Mouse (Mus musculus) intestine, embryonic 15.5 days (tissue): ENCODE data around the gene Hcrt. TPM values are rescaled to one million over a fixed set of nuclear protein-coding genes. Genes with fewer than 3 reads are reported as not detected.

ENCODE experiments used
- ATAC-seq: fragments of 200-750 bp; cut with Nextera tagmentation; 2 replicates; pipeline ENCODE4 v1.8.0; 2017; ENCODE audit warnings: moderate TSS enrichment, moderate library complexity
- H3K27ac ChIP-seq: fragments of 300-500 bp; sonication (generic); 2 replicates; pipeline ENCODE4 v1.5.1; 2015; ENCODE audit warnings: mild to moderate bottlenecking, inconsistent platforms
- H3K27me3 ChIP-seq: fragments of 300-500 bp; sonication (generic); replicated peaks from 2 replicates; pipeline ENCODE4 v1.6.1; 2015; ENCODE audit warnings: inconsistent platforms
- H3K36me3 ChIP-seq: fragments of 300-500 bp; sonication (generic); 2 replicates; pipeline ENCODE4 v1.6.1; 2015; ENCODE audit warnings: inconsistent platforms
- H3K4me1 ChIP-seq: fragments of 300-500 bp; sonication (generic); replicated peaks from 2 replicates; pipeline ENCODE4 v1.6.1; 2015; ENCODE audit warnings: inconsistent platforms
- H3K4me2 ChIP-seq: fragments of 300-500 bp; sonication (generic); replicated peaks from 2 replicates; pipeline ENCODE4 v1.6.1; 2015; ENCODE audit warnings: mild to moderate bottlenecking, inconsistent platforms
- H3K4me3 ChIP-seq: fragments of 300-500 bp; sonication (generic); replicated peaks from 2 replicates; pipeline ENCODE4 v1.5.1; 2015; ENCODE audit warnings: inconsistent platforms
- H3K9ac ChIP-seq: fragments of 300-500 bp; sonication (generic); 2 replicates; pipeline ENCODE4 v1.6.1; 2015; ENCODE audit warnings: inconsistent platforms
- H3K9me3 ChIP-seq: fragments of 300-500 bp; sonication (generic); 2 replicates; pipeline ENCODE4 v1.6.1; 2016; ENCODE audit warnings: inconsistent platforms
- WGBS: fragments of 180-500 bp; shearing (Covaris S2); methylation state at CpG from one replicate; pipeline ENCODE4 v1.1.7; 2015; 5-methylcytosine and 5-hydroxymethylcytosine counted together
- polyA plus RNA-seq: library from polyadenylated mRNA; unstranded; fragments of >200 nt; fragmentation: Nextera tagmentation; extraction: Ambion mirVana; gene quantifications from 2 replicates; pipeline ENCODE4 v1.2.1, GENCODE M21; 2015

Gene Hcrt
- polyA plus RNA-seq, 1 experiment from 2014 or later = not detected

DNA sequence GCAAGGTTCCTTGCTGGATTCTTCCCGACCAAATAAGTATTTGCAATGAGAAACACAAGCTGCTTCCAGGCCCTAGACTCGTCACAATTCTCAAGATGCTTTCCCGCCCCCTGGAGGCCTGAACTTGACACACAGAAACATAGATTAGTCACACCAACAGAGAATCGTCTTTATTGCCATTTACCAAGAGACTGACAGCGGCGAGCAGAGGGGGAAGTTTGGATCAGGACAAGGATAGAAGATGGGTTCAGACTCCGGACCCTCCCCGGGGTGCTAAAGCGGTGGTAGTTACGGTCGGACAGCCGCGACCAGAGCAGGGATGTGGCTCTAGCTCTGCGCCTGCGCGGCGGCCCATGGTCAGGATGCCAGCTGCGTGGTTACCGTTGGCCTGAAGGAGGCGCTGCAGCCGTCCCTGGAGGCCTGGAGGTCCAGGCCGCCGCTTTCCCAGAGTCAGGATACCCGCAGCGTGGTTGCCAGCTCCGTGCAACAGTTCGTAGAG lies 1.1 kb downstream of the Hcrt start:
- peaks cover 18% of the 10 kb centered on the region for H3K4me1 ChIP-seq
- peak overlapping the region; percentile 45 for H3K9ac ChIP-seq
- peaks cover 28% of the 10 kb centered on the region for H3K27me3 ChIP-seq

DNA sequence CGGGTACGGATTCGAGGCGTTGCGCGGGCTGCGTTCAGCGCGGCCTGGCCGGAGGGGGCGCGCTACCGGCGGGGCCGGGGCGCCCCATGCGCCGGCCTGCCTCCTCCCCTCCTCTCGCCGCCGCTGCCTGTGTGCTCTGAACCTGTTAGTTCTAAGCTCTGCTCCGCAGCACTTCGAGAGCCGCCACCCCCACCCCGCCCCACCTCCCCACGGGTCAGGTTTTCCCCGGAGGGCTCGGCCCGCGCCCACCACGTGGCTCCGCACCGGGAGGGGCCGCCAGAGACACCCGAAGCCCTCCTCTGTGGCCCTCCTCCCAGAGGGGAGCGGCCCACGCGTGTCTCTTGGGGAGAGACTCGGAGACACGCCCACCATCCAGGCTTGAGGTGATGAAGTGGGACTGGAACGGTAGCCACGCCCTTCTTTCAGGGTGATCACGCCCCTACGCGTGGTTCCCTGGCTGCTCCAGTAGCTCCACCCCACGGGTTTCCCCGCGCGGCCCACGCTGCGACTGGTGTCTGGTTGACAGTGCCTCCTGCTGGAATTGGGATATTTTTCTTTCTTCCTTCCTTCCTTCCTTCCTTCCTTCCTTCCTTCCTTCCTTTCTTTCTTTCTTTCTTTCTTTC lies 3.0 kb downstream of the Hcrt start, which contains the start of gene Kcnh4:
TSS of gene Kcnh4 (minus strand) at position 332 of the 623 bp plus-strand sequence.
- Histone ChIP-seq H3K27me3 (peaks cover 28% of the 10 kb centered on the region), H3K4me1 (peaks cover 18% of the 10 kb centered on the region), H3K27ac (no peak within 1 kb of the TSS), H3K9me3 (no peaks in the 10 kb centered on the region), H3K9ac (no peak within 1 kb of the TSS), H3K36me3 (no peaks in the 10 kb centered on the region), H3K4me3 (peak within 1 kb of the TSS; percentile 33), H3K4me2 (peak within 1 kb of the TSS; percentile 70)
- WGBS = under 1% methylated on average over 51 of the region's 51 CpGs
- peak; percentile 36; the same call in 1 of the 2 replicates for ATAC-seq

More for the DNA sequence above, 1.1 kb downstream of the Hcrt start:
- peak overlapping the region; percentile 82 for H3K4me2 ChIP-seq
- under 1% methylated on average over 27 of the region's 27 CpGs for WGBS
- H3K36me3 ChIP-seq = no peaks in the 10 kb centered on the region
- ATAC-seq = peak; percentile 81
- H3K27ac ChIP-seq = no peak overlapping the region
- H3K9me3 ChIP-seq = no peaks in the 10 kb centered on the region
- peak overlapping the region; percentile 42 for H3K4me3 ChIP-seq

DNA sequence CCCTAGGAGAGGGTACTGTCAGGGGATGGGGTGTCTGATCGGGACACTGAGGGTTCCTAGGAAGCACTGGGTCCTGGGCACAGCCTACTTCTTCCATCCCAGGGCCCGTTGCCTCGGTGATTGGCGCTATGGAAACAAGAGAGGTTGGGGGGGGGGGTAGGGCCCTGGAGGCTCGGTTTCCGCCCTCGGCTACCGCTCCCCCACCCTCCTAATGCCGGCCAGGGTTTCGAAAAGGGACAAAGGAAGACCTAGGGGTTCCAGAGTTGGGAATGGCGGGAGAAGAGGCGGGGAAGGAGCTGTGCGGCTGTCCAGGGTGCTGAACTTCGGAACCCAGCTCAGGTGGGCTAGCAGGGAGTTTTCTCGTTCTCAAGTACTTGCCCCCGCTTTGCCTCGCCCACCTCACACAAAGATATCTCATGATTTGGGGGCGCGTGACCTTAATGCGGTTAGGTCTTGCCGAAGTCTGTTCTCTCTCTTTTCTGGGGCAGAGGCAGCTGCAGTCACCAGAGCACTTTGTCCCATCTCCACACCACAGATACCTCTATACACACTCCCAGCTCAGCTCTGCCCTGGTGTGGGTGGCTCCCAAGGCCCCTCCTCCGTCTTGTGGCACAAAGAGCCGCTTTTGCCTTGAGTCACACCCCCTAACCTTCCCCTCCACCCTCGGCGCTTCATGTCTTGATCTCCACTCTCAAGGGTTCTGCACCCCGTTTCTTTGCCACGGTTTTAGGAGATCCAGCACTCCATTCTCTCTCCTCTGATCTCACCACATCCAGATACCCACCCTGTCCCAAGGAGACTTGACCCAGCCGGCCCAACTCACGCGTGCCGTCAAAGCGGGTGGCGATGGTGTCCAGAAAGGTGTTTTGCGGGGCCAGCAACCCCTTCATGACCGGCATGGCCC lies 3.8 kb downstream of the Hcrt start:
- 2% methylated on average over 35 of the region's 35 CpGs for WGBS
- Histone ChIP-seq H3K9ac (no peak overlapping the region), H3K36me3 (no peaks in the 10 kb centered on the region), H3K4me3 (peak overlapping the region; percentile 33), H3K27ac (no peak overlapping the region), H3K4me2 (peak overlapping the region; percentile 70), H3K9me3 (no peaks in the 10 kb centered on the region), H3K4me1 (peaks cover 18% of the 10 kb centered on the region), H3K27me3 (peaks cover 28% of the 10 kb centered on the region)
- ATAC-seq = peak; percentile 50

GRCm38 (mm10) chr11:100757566-100757965 lies 5.2 kb downstream of the Hcrt start:
- Histone ChIP-seq H3K9ac (no peak overlapping the region), H3K27ac (no peak overlapping the region), H3K36me3 (no peaks in the 10 kb centered on the region), H3K4me2 (no peak overlapping the region), H3K9me3 (no peaks in the 10 kb centered on the region), H3K4me1 (peaks cover 18% of the 10 kb centered on the region), H3K4me3 (no peak overlapping the region), H3K27me3 (peaks cover 22% of the 10 kb centered on the region)
- 87% methylated on average over 12 of the region's 12 CpGs for WGBS
- ATAC-seq = no peak

GRCm38 (mm10) chr11:100756476-100756875 lies 6.3 kb downstream of the Hcrt start:
- ATAC-seq = no peak
- 56% methylated on average over 6 of the region's 6 CpGs for WGBS
- Histone ChIP-seq H3K4me2 (no peak overlapping the region), H3K27me3 (peaks cover 19% of the 10 kb centered on the region), H3K27ac (no peak overlapping the region), H3K9ac (no peak overlapping the region), H3K4me1 (peaks cover 13% of the 10 kb centered on the region), H3K4me3 (no peak overlapping the region), H3K9me3 (no peaks in the 10 kb centered on the region), H3K36me3 (no peaks in the 10 kb centered on the region)

DNA sequence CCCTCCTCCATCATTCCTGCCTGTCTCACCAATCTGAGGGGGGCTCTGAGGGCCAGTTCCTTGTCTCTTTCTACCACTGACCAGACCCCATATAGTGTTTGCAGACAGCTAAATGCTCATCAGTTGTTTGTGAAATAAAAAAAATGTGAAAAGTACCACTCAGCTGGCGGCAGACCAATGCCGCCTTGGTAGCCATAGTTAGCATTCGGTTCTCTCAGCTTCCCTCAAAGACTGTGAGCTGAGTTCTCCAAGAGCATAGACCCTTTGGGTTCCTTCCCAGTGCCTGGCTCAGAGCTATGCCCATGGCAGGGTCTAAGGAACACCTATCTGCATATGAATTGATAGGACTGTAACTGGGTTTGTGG lies 8.1 kb downstream of the Hcrt start:
- H3K4me3 ChIP-seq = no peak overlapping the region

DNA sequence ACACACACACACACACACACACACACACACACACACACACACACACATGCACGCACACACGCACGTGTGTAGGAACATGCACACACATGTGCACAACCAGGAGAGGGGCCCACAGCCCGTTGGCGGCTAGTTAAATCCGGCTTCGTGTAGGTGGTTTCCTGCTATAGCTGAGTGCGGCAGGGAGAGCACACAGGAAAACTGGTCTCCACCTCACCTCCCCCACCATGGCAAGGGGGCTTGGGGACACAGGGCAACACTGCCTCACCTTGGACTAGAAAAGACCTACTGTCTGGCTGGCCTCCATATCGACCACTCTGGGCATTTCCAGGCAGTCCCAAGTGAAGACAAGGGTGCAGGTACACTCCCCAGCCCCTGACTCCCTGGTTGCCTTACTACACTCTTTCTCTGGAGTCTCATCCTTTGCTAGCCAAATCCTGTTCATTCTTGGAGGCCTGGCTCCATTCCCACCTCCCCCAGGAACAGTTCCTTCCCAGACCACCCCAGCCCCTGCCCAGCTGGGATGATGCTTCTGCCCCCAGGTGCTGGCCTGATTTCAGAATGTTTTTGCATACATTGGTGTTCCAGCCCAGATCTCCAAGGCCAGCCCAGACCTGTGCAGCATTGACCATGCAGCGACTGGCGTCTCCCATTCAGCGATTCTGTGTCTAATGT lies 8.6 kb downstream of the Hcrt start:
- Histone ChIP-seq H3K9me3 (no peaks in the 10 kb centered on the region), H3K4me1 (peaks cover 3% of the 10 kb centered on the region; the same call in 1 of the 2 replicates), H3K4me3 (no peak overlapping the region), H3K9ac (no peak overlapping the region), H3K27me3 (peaks cover 16% of the 10 kb centered on the region), H3K27ac (no peak overlapping the region), H3K4me2 (no peak overlapping the region), H3K36me3 (no peaks in the 10 kb centered on the region)
- 79% methylated on average over 12 of the region's 12 CpGs for WGBS
- no peak for ATAC-seq

More for the DNA sequence above, 8.1 kb downstream of the Hcrt start:
- Histone ChIP-seq H3K27me3 (peaks cover 16% of the 10 kb centered on the region), H3K27ac (no peak overlapping the region), H3K9ac (no peak overlapping the region), H3K4me1 (peaks cover 8% of the 10 kb centered on the region), H3K4me2 (no peak overlapping the region), H3K9me3 (no peaks in the 10 kb centered on the region), H3K36me3 (no peaks in the 10 kb centered on the region)
- 89% methylated on average over 3 of the region's 3 CpGs for WGBS
- ATAC-seq = no peak

- WGBS = 28% methylated on average over 10 of the region's 10 CpGs
- Histone ChIP-seq H3K27me3 (peaks cover 21% of the 10 kb centered on the region), H3K9me3 (no peaks in the 10 kb centered on the region), H3K4me1 (no peaks in the 10 kb centered on the region), H3K4me3 (no peak overlapping the region), H3K4me2 (no peak overlapping the region), H3K36me3 (no peaks in the 10 kb centered on the region), H3K9ac (no peak overlapping the region), H3K27ac (no peak overlapping the region)
- no peak for ATAC-seq
These were observed 10.4 kb downstream of the Hcrt start for GRCm38 (mm10) chr11:100752294-100752693.

- no peak for ATAC-seq
- Histone ChIP-seq H3K9me3 (no peaks in the 10 kb centered on the region), H3K27me3 (peaks cover 21% of the 10 kb centered on the region), H3K36me3 (no peaks in the 10 kb centered on the region), H3K27ac (no peak overlapping the region), H3K9ac (no peak overlapping the region), H3K4me3 (no peak overlapping the region), H3K4me2 (no peak overlapping the region), H3K4me1 (no peaks in the 10 kb centered on the region)
- WGBS = 90% methylated on average over 16 of the region's 16 CpGs
These were observed 12.6 kb downstream of the Hcrt start for GRCm38 (mm10) chr11:100750127-100750526.

- Histone ChIP-seq H3K36me3 (no peaks in the 10 kb centered on the region), H3K27ac (no peak overlapping the region), H3K4me1 (no peaks in the 10 kb centered on the region), H3K4me3 (no peak overlapping the region), H3K9ac (no peak overlapping the region), H3K4me2 (peak overlapping the region; percentile 17; the same call in 1 of the 2 replicates), H3K27me3 (peaks cover 21% of the 10 kb centered on the region), H3K9me3 (no peaks in the 10 kb centered on the region)
- no peak for ATAC-seq
- 47% methylated on average over 25 of the region's 25 CpGs for WGBS
These were observed 13.3 kb downstream of the Hcrt start for GRCm38 (mm10) chr11:100749469-100749868.

DNA sequence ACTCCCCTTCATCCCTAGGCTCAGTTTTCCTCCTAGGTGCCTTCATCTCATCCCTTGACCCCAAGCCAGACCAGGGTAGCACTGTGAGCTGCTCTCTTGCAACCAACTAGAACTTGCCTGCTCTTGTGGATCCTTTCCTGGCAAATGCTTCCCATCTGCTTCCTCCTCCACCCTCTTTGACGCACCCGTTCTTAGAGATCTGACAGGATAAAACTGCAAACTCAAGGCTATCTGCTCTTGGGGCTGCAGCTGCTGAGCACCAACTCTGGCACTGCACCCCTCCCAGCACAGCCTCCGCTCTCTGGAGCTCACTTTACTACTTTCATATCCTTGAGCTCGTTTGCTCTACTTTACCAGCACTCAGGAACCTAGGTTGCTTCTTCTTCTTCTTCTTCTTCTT lies 14.1 kb downstream of the Hcrt start:
- Histone ChIP-seq H3K4me3 (no peak overlapping the region), H3K4me2 (no peak overlapping the region), H3K9me3 (no peaks in the 10 kb centered on the region), H3K9ac (no peak overlapping the region), H3K27me3 (peaks cover 21% of the 10 kb centered on the region), H3K36me3 (no peaks in the 10 kb centered on the region), H3K27ac (no peak overlapping the region), H3K4me1 (no peaks in the 10 kb centered on the region)
- ATAC-seq = no peak
- WGBS = 68% methylated on average over 4 of the region's 4 CpGs

- Histone ChIP-seq H3K4me3 (no peak overlapping the region), H3K9ac (no peak overlapping the region), H3K4me1 (no peaks in the 10 kb centered on the region), H3K36me3 (no peaks in the 10 kb centered on the region), H3K27me3 (peaks cover 21% of the 10 kb centered on the region), H3K4me2 (no peak overlapping the region), H3K9me3 (no peaks in the 10 kb centered on the region), H3K27ac (no peak overlapping the region)
- ATAC-seq = no peak
- 74% methylated on average over 5 of the region's 5 CpGs for WGBS
These were observed 15.6 kb downstream of the Hcrt start for GRCm38 (mm10) chr11:100747114-100747513.
